Mouse (Mus musculus) cerebellum, adult 18-20 months (tissue): ENCODE results near the gene Esam.

Source experiments
- DNase-seq, 2 experiments: peaks; one replicate each; pipeline ENCODE4 v3.0.0; 2021

Esam gene

DNA sequence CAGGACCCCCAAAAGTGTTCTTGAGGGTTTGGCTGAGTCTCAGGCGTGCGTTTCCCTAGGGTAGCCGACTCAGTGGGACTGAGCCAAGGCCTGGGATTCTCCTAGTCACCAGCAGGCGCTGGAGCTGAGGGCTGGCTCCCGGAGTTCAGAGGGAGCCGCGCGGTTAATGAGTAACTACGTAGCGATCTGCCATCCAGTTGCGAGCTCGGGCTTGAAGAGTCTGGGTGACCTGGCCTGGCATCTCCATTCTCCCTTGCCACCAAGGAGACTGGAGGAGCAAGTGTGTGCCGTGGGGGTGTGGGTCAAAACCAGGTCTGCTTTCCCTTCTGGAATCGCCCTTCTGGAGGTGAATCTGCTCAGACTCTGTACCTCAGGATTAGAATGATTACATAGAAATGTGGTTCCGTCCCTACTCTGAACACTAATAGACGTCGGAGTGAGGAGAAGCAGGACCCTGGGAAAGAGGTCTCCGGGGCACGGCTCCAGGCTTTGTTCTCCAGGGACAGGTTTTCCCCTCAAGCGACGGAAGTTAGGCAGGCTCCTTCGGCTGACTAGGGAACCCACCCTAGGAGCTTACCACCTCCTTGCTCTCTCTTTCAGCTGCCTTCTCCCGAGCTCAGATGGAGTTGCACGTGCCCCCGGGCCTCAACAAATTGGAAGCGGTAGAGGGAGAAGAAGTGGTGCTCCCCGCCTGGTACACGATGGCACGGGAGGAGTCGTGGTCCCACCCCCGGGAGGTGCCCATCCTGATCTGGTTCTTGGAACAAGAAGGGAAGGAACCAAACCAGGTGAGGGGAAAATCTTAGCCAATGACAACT, 3.2 kb downstream of the Esam start:
- peak; percentile 60 to 64 for DNase-seq

DNA sequence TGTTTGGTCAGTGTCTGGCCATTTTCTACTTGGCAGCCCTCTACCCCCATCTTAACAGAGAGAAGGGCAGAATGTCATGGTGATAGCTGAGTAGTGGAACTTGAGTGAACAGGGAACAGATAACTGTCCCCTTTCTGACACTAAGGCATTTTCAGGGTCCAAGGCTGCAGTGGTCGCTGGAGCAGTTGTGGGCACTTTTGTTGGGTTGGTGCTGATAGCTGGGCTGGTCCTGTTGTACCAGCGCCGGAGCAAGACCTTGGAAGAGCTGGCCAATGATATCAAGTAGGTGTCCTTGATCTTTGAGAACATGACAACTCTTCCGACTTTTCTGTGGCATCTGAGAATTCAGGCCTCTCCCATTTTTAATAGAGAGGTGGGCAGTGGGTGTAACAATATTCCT, 9.0 kb downstream of the Esam start:
- DNase-seq, result no peak

DNA sequence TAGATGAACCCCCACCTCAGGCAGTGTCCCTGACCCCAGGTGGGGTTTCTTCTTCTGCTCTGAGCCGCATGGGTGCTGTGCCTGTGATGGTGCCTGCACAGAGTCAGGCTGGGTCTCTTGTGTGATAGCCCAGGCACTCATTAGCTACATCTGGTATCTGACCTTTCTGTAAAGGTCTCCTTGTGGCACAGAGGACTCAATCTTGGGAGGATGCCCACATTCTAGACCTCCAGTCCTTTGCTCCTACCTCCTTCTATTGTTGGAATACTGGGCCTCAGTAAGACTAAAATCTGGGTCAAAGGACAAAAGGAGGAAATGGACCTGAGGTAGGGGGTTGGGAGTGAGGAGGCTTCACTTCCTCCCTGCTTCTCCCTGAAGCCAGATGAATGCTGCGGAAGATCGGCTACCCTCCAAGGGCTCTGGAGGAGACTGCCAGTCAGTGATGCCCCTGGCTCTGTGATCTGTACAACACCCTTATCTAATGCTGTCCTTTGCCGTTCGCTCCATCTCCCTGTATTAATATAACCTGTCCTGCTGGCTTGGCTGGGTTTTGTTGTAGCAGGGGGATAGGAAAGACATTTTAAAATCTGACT, 9.9 kb downstream of the Esam start:
- DNase-seq, result no peak

DNA sequence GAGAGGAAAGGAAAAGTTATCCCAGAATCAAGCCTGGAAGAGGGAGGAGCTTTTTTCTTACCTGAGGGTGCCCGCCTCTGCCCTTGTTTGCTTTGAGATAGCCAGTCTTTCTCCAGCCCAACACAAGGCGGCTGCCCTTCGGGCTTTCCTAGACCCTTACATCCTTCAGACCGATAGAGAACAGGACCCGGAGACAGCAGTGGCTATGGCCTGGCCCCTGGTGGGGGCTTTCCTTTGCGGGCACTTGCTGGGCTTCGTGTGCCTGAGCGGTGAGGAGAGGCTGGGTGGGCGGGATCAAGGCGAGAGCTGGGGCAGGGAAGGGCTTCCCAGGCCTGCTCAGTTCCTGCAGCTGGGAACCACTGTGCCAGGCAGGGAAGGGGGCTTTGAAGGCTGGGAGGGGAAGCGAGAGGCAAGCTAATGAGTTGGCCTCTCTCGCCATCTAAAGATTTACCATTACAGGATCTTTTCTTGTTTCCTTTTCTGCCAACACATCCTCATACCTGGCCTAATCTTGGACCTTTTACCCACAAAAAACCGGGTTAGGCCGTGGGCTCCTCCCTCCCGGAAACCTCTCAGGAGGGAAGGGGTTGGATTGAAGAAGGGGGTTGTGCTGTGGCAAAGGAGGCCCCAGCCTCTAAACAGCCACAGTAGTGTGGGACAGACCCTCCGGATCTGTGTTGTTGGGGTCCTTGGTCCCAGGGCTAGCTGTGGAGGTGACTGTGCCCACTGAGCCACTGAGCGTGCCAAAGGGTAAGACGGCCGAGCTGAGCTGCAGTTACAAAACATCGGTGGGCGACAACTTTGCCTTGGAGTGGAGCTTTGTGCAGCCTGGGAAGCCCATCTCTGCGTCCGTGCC, 11.5 kb downstream of the Esam start, which contains the start of gene Vsig2:
Vsig2 (plus strand) TSS at position 86 of the 856 bp plus-strand sequence.
- no peak for DNase-seq

DNA sequence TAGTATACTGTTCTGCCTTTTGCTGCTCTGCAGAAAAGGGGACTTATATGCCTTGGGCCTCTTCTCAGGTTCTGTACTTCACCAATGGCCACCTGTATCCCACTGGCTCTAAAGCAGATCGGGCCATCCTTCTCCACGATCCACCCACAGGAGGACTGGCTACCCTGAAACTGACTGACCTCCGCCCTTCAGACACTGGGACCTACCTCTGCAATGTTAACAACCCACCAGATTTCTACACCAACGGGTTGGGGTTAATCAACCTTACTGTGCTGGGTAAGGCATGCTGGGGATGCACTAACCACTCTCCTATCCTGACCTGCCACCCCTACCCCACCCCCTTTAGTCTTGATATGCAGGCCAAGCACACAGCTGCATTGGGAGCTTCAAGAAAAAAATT, 12.3 kb downstream of the Esam start:
- DNase-seq, result no peak

DNA sequence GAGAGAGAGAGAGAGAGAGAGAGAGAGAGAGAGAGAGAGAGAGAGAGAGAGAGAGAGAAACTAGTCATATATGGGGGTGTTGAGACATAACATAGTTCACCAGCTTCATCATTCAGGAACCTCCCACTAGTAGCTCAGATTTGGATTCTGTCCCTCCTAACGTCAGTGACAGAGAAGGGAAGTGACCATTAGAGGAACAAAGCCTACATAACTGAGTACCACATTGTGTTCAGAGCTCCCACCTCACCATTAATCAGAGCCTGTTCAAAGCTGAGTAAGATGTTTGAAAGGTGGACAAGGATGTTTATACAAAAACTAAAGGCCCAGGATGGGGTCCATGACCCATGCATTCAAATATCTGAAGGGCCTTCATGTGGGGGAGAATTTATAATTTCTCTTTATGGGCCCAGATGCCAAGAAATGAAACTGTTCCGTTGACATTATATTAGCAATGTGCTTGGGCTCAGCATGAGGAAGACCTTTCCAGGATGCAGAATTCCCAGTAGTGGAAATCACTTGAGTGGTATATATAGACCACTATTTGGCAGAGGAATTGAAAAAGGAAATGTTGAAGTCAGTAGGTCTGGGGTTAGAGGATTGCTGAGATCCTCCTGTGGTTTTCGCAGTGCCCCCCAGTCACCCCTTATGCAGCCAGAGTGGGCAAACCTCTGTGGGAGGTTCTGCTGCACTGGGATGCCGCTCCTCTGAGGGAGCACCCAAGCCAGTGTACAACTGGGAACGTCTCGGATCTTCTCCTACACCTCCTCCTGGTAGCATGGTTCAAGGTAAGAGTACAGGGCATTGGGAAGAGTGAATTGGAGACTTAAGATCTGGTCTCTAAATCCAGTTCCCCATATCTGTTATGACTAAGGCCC, 13.1 kb downstream of the Esam start:
- no peak for DNase-seq

DNA sequence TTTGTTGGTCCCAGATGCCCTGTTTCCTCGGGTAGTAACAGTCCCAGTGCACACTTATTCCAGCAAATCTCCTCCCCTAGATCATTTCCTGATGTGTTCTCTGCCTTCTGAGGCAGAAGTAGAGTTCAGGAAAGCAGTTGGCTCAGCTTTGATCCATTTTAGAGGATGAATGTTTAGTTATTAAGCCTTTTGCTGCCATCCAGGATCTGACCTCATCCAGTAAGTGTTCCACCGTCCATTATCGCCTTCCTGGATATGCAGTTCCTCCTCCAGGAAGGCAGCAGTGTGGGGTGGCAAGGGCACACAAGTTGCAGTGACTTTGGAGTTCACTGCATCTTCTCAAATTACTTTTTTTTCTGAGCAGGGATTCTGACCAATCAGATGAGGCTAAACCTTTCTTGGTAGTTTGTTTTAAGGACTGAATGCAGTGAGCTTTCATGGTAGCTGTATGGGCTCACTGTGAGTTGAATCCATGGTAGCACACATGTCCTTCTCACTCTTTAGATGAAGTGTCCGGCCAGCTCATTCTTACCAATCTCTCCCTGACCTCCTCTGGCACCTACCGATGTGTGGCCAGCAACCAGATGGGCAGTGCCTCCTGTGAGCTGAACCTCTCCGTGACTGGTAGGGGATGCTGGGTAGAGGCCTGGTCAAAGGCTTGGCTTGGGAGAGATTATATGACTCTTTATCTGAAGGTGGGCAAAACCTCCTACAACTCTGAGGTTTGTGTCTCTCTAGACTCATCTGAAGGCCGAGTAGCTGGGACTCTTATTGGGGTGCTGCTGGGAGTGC, 14.2 kb downstream of the Esam start:
- DNase-seq, result no peak

DNA sequence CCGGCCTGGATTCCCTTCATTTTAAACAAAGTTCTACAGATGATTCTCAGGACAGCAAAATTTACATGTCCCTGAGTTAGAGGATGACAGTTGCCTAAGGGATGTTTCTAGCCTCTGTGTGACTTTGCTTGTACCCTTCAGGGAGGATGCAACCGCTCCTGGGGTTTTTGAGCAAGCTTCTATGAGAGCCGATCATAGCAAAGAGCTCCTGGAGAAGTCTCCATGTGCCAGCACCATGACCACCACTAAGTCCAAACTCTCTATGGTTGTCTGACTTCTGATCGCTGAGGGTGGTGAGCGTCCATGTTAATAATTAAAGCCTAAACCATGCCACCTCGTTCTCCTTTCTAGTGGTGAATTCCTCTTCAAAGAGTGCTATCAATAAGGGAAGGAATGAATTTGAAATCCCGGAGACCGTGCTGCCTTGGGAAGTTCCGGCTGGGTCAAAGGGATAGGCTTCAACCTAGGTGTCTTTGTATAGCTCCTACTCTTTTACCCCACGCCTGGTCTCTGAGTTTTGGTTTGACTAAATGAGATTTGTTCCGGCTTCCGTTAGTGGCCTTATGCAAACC, 16.1 kb downstream of the Esam start:
- no peak for DNase-seq

DNA sequence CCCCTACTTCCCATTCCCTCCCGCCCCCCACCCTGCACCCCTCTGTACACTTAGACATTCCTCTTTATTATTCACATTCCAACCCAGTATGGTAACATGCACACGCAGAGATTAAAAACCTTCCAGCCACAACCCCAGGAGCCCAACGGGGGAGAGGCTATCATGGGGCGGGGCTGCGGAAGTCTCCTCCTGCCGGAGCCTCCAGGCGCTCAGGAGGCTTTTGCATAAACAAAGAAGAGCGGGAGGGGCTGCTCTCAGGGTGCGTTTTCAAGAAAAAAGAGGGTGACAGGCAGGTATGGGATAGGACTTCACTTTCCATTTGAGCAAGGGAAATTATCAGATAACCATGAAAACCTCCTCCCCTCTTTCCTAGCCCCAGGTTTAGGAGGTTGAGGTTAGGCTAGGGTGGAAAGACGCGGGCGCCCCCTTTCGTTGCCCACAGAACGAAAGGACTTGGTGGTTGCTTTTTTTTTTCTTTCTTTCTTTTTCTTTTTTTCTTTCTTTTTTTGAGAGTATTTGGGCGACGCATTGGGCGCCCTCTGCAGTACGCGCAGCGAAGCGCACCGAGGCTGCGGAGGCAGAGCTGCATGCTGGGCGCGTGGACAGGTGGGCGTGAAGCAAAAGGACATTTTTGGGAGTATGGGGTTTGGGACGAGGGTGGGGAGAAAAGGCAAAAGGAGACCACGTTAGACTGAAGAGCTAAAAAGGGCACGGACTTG, 16.7 kb downstream of the Esam start:
- DNase-seq, result peak; percentile 62 to 78

DNA sequence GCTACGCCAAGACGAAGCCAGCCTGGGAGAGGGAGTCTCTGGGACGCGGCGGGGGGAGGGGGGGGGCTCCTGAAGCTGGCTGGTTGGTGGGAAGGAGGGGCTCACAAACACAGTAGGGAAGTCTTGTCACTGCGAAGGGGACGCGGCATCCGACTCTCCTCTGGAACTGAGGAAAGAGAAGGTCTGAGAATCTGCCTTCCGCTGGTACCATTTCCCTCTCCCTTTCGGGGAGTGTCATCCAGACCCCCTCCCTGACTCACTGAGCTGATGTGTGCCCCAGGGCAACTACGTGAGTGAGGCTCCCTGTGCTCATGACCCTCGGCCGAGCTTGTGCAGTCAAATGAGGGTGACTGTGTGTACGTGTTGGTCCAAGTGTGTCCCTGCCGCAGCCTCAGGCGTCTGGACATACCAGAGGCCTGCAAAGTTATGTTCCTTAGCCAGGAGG, 17.3 kb downstream of the Esam start:
- peak in 1 of 2 experiments; percentile 11 for DNase-seq

DNA sequence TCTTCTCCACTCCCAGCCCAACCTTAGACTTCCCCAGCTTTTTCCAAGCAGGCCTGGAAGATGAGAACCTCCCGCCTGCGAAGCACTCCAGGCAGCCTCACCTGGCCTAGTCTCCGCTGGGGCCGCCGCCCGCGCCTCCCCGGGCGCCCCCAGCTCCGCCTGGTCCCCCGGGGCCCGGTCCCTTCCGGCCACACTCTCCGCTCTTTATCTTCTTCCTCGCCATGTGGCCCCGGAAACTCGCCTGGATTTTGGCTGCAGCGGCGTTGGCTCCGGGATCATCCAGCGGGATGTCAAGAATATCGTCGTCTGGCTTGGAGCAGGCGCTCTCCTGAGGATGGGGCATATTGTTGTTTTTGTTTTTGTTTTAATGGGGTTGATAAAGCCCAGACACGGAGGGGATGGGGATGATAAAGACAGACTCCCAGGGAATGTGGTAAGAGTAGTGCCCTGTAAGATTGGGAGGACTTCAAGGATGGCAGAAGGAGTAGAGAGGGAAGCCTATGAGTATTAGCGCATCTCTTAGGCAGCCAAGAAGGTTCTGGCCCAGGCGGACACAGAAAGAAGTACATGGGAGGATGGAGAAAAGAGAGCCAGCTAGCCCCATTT, 18.1 kb downstream of the Esam start:
- DNase-seq, result no peak

DNA sequence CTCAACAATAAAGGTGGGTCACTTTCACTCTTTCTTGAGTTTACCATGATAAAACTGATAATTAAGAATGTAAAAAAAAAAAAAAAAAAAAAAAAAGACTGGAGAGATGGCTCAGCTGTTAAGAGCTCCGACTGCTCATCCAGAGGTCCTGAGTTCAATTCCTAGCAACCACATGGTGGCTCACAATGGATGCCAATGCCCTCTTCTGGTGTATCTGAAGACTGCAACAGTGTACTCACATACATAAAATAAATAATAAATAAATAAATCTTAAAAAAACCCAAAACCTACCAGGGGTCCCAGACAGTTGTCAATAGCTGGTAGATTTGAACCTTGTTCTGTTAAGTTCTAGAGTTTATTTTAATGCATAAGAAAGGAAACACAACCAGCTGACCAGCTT, 19.0 kb downstream of the Esam start:
- peak in 1 of 2 experiments; percentile 16 for DNase-seq

DNA sequence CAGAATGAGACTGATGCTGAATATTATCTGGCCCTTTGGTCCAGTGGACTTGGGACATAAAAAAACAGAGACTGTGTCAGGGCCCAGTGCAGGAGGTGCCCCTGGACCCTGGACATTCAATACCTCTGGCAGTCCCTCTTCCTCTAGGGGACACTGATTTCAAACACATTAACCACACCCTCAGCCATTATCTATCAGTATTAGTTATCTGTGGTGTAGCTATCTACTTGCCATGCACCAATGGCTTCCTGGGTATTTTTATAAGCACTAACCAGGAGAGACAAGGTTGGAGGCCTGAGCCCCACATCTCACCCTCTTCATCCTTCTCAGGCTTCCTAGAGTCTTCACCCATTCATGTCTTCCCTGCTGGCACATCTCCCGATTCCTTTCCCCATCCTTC, 22.6 kb downstream of the Esam start:
- DNase-seq, result no peak

DNA sequence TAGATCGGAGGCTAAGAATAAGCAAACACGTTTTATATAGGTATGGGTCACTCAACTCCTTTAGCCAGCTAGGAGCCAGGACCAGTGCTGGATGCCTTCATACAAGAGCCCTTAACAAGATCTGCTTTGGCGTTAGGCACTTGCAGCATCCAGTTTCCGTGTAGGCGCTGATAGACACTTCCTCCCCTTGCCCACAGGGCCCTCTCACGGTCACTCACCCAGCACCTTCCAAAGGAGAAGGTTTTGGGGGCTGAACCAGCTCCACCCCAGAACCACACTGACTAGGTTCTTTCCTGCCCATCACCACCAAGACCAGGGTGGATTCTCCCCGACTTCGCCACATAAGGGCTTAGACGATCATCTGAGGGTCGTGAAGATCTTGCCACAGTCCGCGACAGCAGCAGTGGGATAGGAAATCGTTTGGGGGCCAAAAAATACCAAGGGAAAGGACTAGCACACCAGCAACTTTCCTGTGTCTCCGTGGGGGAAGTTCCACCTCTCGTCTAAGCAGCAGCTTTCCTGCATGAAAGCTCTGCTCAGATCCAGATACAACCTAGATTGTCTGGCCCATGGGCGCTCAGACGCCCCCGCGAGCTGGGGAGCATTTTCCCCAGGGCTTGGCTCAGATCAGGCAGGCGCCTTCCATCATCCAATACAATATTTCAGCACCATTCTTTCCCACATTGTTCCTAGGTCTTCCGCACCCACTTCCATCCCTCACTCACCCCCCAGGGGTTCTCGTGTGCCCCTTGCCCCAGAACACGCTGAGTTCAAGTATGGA, 24.1 kb downstream of the Esam start:
- no peak for DNase-seq

DNA sequence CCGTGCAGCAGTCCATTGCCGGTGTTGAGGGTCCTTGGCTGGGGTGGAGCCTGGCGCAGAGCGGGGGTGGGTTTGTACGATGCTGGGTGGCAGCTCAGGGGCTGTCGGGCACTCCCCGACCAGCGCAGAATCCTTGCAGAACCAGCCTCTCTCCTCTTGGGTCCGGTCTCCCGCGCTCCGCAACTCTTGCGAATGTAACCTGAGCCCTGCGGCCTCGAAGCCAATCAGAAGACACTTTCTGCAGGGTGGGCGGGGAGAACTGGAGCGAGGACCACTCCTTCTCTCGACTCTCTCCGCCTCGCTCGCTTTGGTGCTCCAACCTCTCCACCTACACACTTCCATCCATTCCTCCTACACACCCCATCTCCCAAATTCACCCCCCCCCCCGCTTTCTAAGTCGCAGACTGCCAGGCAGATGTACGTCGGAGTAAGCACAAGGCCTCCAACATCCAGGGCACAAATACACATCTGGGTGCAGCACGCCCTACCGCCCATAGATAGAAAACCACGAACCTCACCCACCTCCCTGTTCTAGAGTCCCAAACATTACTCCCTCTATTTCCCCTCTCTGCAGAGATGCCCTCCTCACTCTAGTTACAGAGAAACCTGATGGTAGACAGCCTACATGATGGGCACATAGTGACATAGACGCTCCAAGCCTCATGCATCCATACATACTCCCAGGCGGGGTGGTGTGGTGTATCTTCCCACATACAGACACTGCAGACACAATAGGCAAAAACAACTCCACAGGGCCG, 24.8 kb downstream of the Esam start, which contains the start of gene Nrgn:
Nrgn (minus strand) TSS at position 369 of the 758 bp plus-strand sequence.
- peak in 1 of 2 experiments; percentile 27 for DNase-seq

DNA sequence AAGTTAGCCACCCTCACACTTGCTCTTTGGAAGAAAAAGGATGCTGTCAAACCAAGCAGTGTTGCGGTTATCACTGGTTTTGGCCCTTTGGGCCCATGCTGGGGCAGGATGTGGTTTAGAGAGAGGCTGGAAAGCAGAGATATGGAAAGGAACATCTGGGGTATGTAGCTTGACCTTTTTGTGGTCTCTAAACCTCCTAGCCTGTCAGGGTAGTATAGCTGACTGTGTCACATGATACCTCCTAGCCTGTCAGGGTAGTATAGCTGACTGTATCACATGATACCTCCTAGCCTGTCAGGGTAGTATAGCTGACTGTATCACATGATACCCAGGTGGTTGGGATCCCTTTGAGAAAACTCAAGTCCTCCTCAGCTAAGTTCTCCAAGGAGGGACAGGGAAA, 26.4 kb downstream of the Esam start:
- no peak for DNase-seq

DNA sequence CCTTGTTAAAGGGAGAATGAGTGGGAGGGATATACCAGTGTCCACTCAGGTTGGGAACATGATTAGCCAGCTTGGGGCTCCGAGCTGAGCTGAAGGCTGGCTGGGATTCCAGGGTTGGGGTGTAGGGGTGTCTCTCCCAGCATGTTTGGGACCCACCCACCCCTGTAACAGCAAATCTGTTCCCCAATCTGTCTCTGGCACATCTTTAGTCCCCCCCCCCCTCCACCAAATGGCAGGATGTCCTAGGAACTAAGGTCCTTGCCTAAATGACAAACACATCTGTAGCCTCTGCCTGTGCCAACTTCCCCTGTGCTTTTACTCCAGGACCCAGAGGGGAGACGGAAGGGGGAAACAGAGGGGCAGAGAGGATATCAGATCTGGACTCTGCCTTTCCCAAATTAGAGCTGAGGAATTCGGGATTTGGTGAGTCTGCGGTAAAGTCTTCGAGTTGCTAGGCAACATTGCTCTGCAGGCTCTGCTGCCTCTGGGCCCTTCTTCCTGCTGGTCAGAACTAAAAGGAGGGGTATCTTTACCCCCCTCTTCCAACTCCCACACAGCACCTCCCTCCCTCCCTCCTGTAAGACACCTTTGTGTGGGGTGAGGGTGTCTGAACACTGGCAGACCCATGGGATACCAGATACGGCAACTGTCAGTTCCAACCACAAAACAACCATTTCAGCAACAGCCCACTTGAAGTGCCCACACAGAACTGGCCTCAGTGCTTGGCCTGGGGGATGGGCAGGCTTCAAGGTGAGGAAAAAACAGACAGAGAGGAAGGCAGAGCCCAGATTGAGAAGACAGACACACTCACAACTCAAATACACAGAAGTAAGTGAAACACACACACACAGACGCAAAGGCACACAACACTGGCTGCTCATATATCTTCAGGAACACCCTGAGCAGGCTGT, 27.2 kb downstream of the Esam start, which contains the start of gene Siae:
Siae (plus strand) TSS at position 861 of the 911 bp plus-strand sequence.
- no peak for DNase-seq
